Mouse (Mus musculus) hindbrain, embryonic 15.5 days (tissue): ENCODE results near the gene E130308A19Rik. TPM values are rescaled to one million over a fixed set of nuclear protein-coding genes. Genes with fewer than 3 reads are reported as not detected.
"Not testable (repeated sequence)": the region's sequence is repeated elsewhere in the genome, so short reads cannot be mapped to it uniquely, and the experiment has no call there.

Experiments used
- ATAC-seq: fragments of 200-750 bp; cut with Nextera tagmentation; 2 replicates; pipeline ENCODE4 v1.8.0; 2017; ENCODE audit warnings: low read depth, moderate number of reproducible peaks, moderate TSS enrichment; ENCODE audit not compliant: low FRiP score
- H3K27ac ChIP-seq: fragments of 300-500 bp; sonication (generic); replicated peaks from 2 replicates; pipeline ENCODE4 v1.5.1; 2015; ENCODE audit warnings: mild to moderate bottlenecking, inconsistent platforms
- H3K27me3 ChIP-seq: fragments of 300-500 bp; sonication (generic); 2 replicates; pipeline ENCODE4 v1.6.1; 2015; ENCODE audit warnings: control low read depth, inconsistent platforms
- H3K36me3 ChIP-seq: fragments of 300-500 bp; sonication (generic); 2 replicates; pipeline ENCODE4 v1.6.1; 2015; ENCODE audit warnings: control low read depth, inconsistent platforms
- H3K4me1 ChIP-seq: fragments of 300-500 bp; sonication (generic); replicated peaks from 2 replicates; pipeline ENCODE4 v1.6.1; 2015; ENCODE audit warnings: control low read depth, inconsistent platforms
- H3K4me2 ChIP-seq: fragments of 300-500 bp; sonication (generic); 2 replicates; pipeline ENCODE4 v1.6.1; 2015; ENCODE audit warnings: moderate library complexity, mild to moderate bottlenecking, inconsistent platforms
- H3K4me3 ChIP-seq: fragments of 300-500 bp; sonication (generic); 2 replicates; pipeline ENCODE4 v1.5.1; 2015; ENCODE audit warnings: mild to moderate bottlenecking, inconsistent platforms
- H3K9ac ChIP-seq: fragments of 300-500 bp; sonication (generic); 2 replicates; pipeline ENCODE4 v1.6.1; 2015; ENCODE audit warnings: inconsistent platforms
- H3K9me3 ChIP-seq: fragments of 300-500 bp; sonication (generic); 2 replicates; pipeline ENCODE4 v1.6.1; 2016; ENCODE audit warnings: control low read depth, inconsistent platforms
- WGBS: fragments of 180-500 bp; shearing (Covaris S2); methylation state at CpG from one replicate; pipeline ENCODE4 v1.1.7; 2015; 5-methylcytosine and 5-hydroxymethylcytosine counted together
- polyA plus RNA-seq: library from polyadenylated mRNA; unstranded; fragments of >200 nt; fragmentation: Nextera tagmentation; extraction: Ambion mirVana; gene quantifications from 2 replicates; pipeline ENCODE4 v1.2.1, GENCODE M21; 2015

E130308A19Rik gene
- polyA plus RNA-seq, 1 experiment from 2014 or later = 55.9 TPM

DNA sequence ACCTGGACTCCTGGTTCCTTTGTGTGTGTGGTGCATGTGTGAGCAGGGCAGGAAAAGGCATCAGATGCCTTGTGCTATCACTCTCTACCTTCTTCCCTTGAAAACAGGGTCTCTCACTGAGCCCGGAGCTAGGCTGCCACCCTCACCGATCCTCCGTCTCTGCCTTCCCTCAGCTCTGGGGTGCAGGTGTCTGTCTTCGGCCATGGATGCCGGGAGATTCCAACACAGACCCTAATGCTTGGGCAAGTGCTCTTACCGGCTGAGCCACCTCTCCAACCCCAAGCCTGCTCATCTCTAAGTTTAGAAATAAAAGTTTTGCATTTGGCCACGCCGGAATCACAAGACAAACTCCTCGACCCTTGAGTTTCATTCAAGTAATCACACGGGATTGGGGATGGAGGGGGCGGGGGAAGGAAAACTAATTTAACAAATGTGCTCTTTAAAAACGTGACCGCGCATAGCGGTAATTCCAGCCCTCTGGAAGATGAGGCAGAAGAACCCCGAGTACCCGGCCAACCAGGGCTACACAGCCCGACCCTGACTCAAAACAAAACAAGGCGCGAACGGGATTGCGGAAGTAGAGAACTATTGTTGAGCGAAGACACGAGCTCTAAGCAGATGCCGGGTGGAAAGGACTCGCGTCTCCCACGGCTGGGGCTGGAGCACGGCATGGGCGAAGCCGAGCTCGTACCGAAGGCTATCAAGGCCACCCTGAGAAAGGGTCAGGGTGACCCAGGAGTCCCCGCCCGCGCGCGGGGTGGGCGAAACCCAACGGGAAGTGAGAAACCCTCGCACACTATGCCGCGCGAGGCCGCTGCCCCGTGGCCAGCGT lies 157.1 kb downstream of the E130308A19Rik start:
- Histone ChIP-seq H3K4me3 (peak overlapping the region; percentile 81), H3K4me1 (peaks cover 12% of the 10 kb centered on the region), H3K27ac (peak overlapping the region; percentile 68), H3K27me3 (no peaks in the 10 kb centered on the region), H3K9ac (peak overlapping the region; percentile 73), H3K36me3 (no peaks in the 10 kb centered on the region), H3K4me2 (peak overlapping the region; percentile 82), H3K9me3 (no peaks in the 10 kb centered on the region)
- ATAC-seq = no peak; the same call in none of the 2 replicates
- WGBS = under 1% methylated on average over 47 of the region's 47 CpGs

GRCm38 (mm10) chr4:59783685-59784279 lies 157.8 kb downstream of the E130308A19Rik start:
- no peaks in the 10 kb centered on the region for H3K36me3 ChIP-seq
- H3K4me1 ChIP-seq = peaks cover 12% of the 10 kb centered on the region
- peak overlapping the region; percentile 82 for H3K4me2 ChIP-seq
- WGBS = 1% methylated on average over 36 of the region's 36 CpGs
- peak overlapping the region; percentile 73 for H3K9ac ChIP-seq
- peak overlapping the region; percentile 81 for H3K4me3 ChIP-seq
- H3K9me3 ChIP-seq = no peaks in the 10 kb centered on the region
- H3K27me3 ChIP-seq = no peaks in the 10 kb centered on the region
- peak; percentile 96 for ATAC-seq
- H3K27ac ChIP-seq = peak overlapping the region; percentile 68

DNA sequence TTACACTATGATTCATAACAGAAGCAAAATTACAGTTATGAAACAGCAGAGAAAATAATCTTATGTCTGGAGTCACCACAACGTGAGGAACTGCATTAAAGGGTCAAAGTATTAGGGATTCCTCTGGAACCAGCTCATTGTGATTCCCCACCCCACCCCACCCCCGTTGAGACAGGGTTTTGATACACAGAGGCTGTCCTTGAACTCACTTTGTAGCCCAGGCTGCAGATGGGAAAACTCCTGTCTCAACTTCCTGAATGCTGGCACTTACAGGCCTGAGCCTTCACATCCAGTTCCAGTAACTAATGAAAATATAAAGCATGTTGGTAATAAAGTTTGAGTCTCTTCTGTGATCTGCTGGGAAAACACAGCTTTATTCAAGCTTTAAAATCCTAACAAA lies 159.4 kb downstream of the E130308A19Rik start:
- no peak overlapping the region for H3K4me2 ChIP-seq
- H3K4me1 ChIP-seq = peaks cover 12% of the 10 kb centered on the region
- no peaks in the 10 kb centered on the region for H3K9me3 ChIP-seq
- H3K9ac ChIP-seq = no peak overlapping the region
- H3K27me3 ChIP-seq = no peaks in the 10 kb centered on the region
- no peak for ATAC-seq
- no peak overlapping the region for H3K4me3 ChIP-seq
- H3K27ac ChIP-seq = no peak overlapping the region
- 21% methylated on average over 2 of the region's 2 CpGs for WGBS
- H3K36me3 ChIP-seq = no peaks in the 10 kb centered on the region

GRCm38 (mm10) chr4:59786661-59787060 lies 160.7 kb downstream of the E130308A19Rik start:
- Histone ChIP-seq H3K4me3 (no peak overlapping the region), H3K27ac (no peak overlapping the region), H3K4me1 (peaks cover 10% of the 10 kb centered on the region), H3K27me3 (no peaks in the 10 kb centered on the region), H3K36me3 (no peaks in the 10 kb centered on the region), H3K9me3 (no peaks in the 10 kb centered on the region), H3K4me2 (no peak overlapping the region), H3K9ac (no peak overlapping the region)
- WGBS = 2% methylated on average over 7 of the region's 7 CpGs
- ATAC-seq = no peak

DNA sequence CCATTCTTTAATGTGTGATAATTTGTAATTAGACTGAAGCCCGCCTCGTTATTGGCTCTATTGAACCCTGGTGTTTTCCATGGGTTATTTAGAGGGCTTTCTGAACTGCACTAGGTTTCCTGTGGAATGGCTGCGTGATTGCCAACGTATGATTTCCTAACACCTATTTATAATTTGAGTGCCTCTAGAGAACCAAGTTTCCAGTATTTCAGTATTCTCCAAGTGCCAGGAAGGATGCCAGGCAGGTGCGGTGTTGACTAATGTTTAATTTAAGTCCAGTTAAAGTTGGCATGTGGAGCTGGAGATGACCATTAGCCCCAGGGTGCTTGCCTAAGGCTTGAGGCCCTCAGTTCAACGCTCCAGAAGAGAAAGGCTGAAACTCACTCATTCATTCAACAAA lies 161.1 kb downstream of the E130308A19Rik start:
- no peak for ATAC-seq
- H3K4me2 ChIP-seq = no peak overlapping the region
- no peaks in the 10 kb centered on the region for H3K27me3 ChIP-seq
- H3K27ac ChIP-seq = no peak overlapping the region
- WGBS = 72% methylated on average over 6 of the region's 6 CpGs
- peaks cover 7% of the 10 kb centered on the region for H3K4me1 ChIP-seq
- H3K9me3 ChIP-seq = no peaks in the 10 kb centered on the region
- H3K9ac ChIP-seq = no peak overlapping the region
- no peaks in the 10 kb centered on the region for H3K36me3 ChIP-seq
- H3K4me3 ChIP-seq = no peak overlapping the region

- Histone ChIP-seq H3K27me3 (no peaks in the 10 kb centered on the region), H3K4me1 (no peaks in the 10 kb centered on the region), H3K4me2 (no peak overlapping the region), H3K9me3 (no peaks in the 10 kb centered on the region), H3K4me3 (no peak overlapping the region), H3K27ac (no peak overlapping the region), H3K9ac (no peak overlapping the region), H3K36me3 (no peaks in the 10 kb centered on the region)
- no peak for ATAC-seq
These were observed 163.0 kb downstream of the E130308A19Rik start for GRCm38 (mm10) chr4:59789015-59789414.

- not testable (repeated sequence) for H3K4me3 ChIP-seq, H3K9me3 ChIP-seq, H3K27me3 ChIP-seq, H3K4me2 ChIP-seq, H3K36me3 ChIP-seq, H3K27ac ChIP-seq, H3K4me1 ChIP-seq, H3K9ac ChIP-seq, ATAC-seq
- WGBS = 89% methylated on average over 2 of the region's 2 CpGs
These were observed 167.6 kb downstream of the E130308A19Rik start for GRCm38 (mm10) chr4:59793626-59794025.

DNA sequence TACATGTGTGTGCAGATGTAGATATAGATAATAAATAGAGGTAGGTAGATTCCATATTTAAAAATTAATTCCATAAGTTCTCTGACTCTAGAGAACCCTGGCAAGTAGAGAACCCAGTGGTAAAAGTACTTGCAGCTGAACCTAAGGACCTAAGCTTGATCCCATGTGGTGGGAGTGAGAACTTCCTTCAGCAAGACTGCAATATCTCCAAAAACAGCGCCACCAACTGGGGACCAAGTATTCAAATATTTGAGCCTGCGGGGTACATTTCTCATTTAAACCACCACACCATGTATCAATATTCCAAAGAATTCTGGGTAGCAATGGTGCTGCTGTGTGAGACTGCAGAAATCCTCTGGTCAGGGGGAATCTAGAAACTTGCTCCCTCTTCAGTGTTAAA lies 168.1 kb downstream of the E130308A19Rik start:
- no peak overlapping the region for H3K4me3 ChIP-seq
- H3K36me3 ChIP-seq = no peaks in the 10 kb centered on the region
- H3K4me2 ChIP-seq = no peak overlapping the region
- H3K9ac ChIP-seq = no peak overlapping the region
- ATAC-seq = no peak
- H3K4me1 ChIP-seq = no peaks in the 10 kb centered on the region
- WGBS = 83% methylated on average over 2 of the region's 2 CpGs
- no peaks in the 10 kb centered on the region for H3K9me3 ChIP-seq
- no peak overlapping the region for H3K27ac ChIP-seq
- no peaks in the 10 kb centered on the region for H3K27me3 ChIP-seq

- no peak for ATAC-seq
- Histone ChIP-seq H3K27me3 (no peaks in the 10 kb centered on the region), H3K9ac (no peak overlapping the region), H3K4me2 (no peak overlapping the region), H3K27ac (no peak overlapping the region), H3K4me1 (no peaks in the 10 kb centered on the region), H3K4me3 (no peak overlapping the region), H3K9me3 (no peaks in the 10 kb centered on the region), H3K36me3 (no peaks in the 10 kb centered on the region)
- 84% methylated on average over 2 of the region's 2 CpGs for WGBS
These were observed 169.9 kb downstream of the E130308A19Rik start for GRCm38 (mm10) chr4:59795788-59796455.

DNA sequence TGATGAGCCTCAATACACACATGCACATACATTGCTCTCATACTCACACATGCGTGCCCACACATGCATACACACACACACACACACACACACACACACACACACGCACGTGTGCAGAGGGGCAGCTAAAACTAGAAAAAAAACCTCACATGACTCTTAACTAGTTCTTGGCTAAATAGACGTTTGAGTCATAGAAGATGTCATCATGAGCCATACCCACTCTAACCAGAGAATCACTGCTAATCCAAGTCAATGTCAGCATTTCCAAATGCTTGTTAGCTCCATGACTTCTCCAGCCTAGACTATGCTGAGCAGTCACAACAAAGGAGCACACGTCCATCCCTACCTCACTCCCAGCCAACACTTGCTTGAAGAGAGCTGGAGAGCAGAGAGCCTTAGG lies 174.2 kb downstream of the E130308A19Rik start:
- H3K9me3 ChIP-seq = no peaks in the 10 kb centered on the region
- H3K4me1 ChIP-seq = 0 out of 2 replicates have a peak, but pooled peaks cover 5% of the 10 kb centered on the region
- ATAC-seq = no peak
- 86% methylated on average over 5 of the region's 5 CpGs for WGBS
- H3K36me3 ChIP-seq = no peaks in the 10 kb centered on the region
- H3K27me3 ChIP-seq = no peaks in the 10 kb centered on the region
- H3K4me3 ChIP-seq = no peak overlapping the region
- no peak overlapping the region for H3K27ac ChIP-seq
- H3K9ac ChIP-seq = no peak overlapping the region
- no peak overlapping the region for H3K4me2 ChIP-seq

DNA sequence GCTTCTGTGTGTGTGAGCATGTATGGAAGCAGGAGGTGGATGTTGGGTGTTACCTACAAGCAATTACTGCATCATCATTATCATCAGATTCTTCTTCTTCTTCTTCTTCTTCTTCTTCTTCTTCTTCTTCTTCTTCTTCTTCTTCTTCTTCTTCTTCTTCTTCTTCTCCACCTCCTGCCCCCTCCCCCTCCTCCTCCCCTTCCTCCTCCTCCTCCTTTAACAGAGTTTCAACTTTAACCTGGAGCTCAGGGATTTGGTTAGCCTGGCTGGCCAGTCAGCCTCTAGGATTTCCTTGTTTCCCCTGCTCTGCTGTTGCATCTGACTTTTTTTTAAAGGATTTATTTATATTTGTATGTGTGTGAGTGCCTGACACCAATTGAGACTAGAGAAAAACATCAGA lies 175.5 kb downstream of the E130308A19Rik start, which contains the start of gene Inip:
Gene Inip (minus strand): TSS at position 101 of the 400 bp plus-strand sequence.
- Histone ChIP-seq H3K4me3 (no peak within 1 kb of the TSS), H3K36me3 (no peaks in the 10 kb centered on the region), H3K27me3 (no peaks in the 10 kb centered on the region), H3K9me3 (no peaks in the 10 kb centered on the region), H3K4me2 (no peak within 1 kb of the TSS), H3K9ac (no peak within 1 kb of the TSS), H3K4me1 (peaks cover 6% of the 10 kb centered on the region; the same call in 1 of the 2 replicates), H3K27ac (no peak within 1 kb of the TSS)
- ATAC-seq = no peak

GRCm38 (mm10) chr4:59802107-59802506 lies 176.1 kb downstream of the E130308A19Rik start:
- no peak for ATAC-seq
- H3K27me3 ChIP-seq = no peaks in the 10 kb centered on the region
- peaks cover 12% of the 10 kb centered on the region for H3K4me1 ChIP-seq
- H3K36me3 ChIP-seq = no peaks in the 10 kb centered on the region
- no peak overlapping the region for H3K27ac ChIP-seq
- no peak overlapping the region for H3K9ac ChIP-seq
- no peak overlapping the region for H3K4me3 ChIP-seq
- H3K9me3 ChIP-seq = no peaks in the 10 kb centered on the region
- 74% methylated on average over 6 of the region's 6 CpGs for WGBS
- H3K4me2 ChIP-seq = no peak overlapping the region
